Mouse (Mus musculus): ENCODE measurements around the gene Tnks1bp1. TPM values are rescaled to one million over a fixed set of nuclear protein-coding genes. Genes with fewer than 3 reads are reported as not detected.
A peak's percentile ranks its signal among the peaks of the same experiment; 100 is the strongest.

The Tnks1bp1 gene
- polyA plus RNA-seq (2012; rRNA removed) (3.9 and 4.4 TPM in 2 replicates), polyA plus RNA-seq (2014; fragmentation: Nextera tagmentation; extraction: Ambion mirVana) (0.75 and 1.0 TPM in 2 replicates)

DNA sequence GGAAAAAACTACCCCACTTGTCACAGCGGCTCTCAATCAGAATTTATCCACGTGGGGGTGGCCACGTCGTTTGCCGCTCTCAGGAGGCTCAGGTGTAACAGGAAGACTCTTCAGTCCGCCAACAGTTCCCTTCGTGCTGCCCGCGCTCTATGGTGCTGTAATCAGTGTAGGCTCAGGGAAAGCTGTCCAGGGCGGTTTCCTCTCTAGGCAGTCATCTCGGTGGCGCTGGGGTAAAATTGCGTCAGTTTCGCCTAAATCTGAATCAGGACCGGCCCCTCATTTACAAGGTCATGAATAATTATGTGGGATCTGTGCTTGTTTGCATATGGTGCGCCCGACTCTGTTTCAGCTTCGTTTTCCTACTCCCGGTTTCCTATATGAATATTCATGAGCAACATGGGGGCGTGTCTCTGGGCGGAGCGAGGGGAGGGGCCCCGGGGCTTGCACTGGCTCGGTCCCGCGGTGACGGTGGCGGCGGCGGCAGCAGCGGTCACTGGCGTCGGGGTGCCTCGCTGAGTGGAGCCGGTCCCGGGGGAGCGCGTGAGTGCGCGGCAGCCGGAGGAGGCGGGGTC, at the start of gene Tnks1bp1:
Tnks1bp1 (plus strand) TSS at position 427 of the 572 bp plus-strand sequence.
- Histone ChIP-seq H3K9me3 (ENCODE audit: control insufficient read depth, low read length) (no peaks in the 10 kb centered on the region), H3K4me2 (ENCODE audit: low read depth) (peak within 1 kb of the TSS; percentile 74), H3K36me3 (replicated peaks; ENCODE audit: control insufficient read depth, insufficient read depth, low read depth) (peaks cover 43% of the 10 kb centered on the region), H3K27me3 (ENCODE audit: control insufficient read depth, insufficient read depth, low read length) (peaks cover 13% of the 10 kb centered on the region; the same call in 1 of the 2 replicates), H3K9ac (replicated peaks) (peak within 1 kb of the TSS; percentile 14), H3K4me1 (replicated peaks; ENCODE audit: control insufficient read depth in 2 of 2, insufficient read depth in 2 of 2, low read length in 1 of 2) (peaks cover 0 to 9% of the 10 kb centered on the region in 2 experiments; a peak in 2 of 4 replicates), H3K4me3 (ENCODE audit: insufficient read depth in 1 of 2, low read depth in 2 of 2, low read length in 2 of 2) (peak within 1 kb of the TSS; percentile 56 to 69), H3K27ac (no peak within 1 kb of the TSS)
- WGBS (ENCODE audit: insufficient replicate concordance): under 1% methylated on average over 42 of the region's 42 CpGs
- TF ChIP-seq EP300 (IDR thresholded peaks at IDR 0.05; ENCODE audit: low read depth) (0 out of 2 replicates have a peak, but pooled peaks have one; percentile 26), CTCF (IDR thresholded peaks at IDR 0.05; ENCODE audit: low read depth) (no peak)
- ATAC-seq (ENCODE audit: insufficient read depth) (peak; percentile 86), DNase-seq (ENCODE audit: low read depth in 3 of 3, low spot score in 3 of 3) (peak; percentile 77 to 84 (median 79))

DNA sequence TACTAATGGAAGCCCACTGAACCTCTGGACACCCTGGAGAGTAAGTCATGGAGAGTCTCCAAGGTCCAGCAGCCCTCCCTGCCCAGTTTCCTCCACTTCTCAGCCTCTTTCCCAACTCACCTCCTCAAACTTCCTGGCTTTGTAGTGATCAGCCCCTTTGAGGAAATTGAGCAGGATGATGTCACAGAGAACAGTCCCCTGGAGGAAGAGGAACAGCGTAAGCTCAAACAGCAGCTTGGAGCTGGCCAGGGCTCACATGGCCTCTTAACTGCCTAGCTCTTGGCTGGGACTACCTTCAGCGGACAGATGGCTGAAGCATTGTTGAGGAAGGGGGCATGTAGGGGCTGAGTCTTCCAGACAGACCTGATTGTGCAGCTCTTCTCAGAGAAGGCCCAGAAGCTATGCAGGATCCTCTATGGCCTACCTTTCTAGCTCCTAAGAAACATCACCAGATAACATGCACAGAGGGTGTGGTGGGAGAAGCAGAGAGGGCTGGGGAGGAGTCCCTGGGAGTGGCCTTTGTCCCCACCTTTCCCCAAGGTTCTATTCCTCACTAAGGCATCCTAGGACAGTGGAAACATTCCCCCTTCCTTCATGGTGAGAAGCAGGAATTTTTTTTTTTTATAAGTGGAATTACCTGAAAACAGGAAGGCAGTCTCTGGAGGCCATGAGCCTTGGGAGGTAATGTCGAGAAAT, 48.2 kb upstream of the Tnks1bp1 start:
- no peaks in the 10 kb centered on the region for H3K9me3 ChIP-seq (ENCODE audit: control insufficient read depth, low read length)
- H3K27ac ChIP-seq: no peak overlapping the region
- DNase-seq (ENCODE audit: low read depth in 3 of 3, low spot score in 3 of 3) (no peak), ATAC-seq (ENCODE audit: insufficient read depth) (peak; percentile 69; the same call in 1 of the 2 replicates)
- no peak overlapping the region for H3K4me3 ChIP-seq (ENCODE audit: insufficient read depth in 1 of 2, low read depth in 2 of 2, low read length in 2 of 2)
- H3K27me3 ChIP-seq (ENCODE audit: control insufficient read depth, insufficient read depth, low read length): no peaks in the 10 kb centered on the region
- TF ChIP-seq CTCF (IDR thresholded peaks at IDR 0.05; ENCODE audit: low read depth) (no peak), EP300 (IDR thresholded peaks at IDR 0.05; ENCODE audit: low read depth) (no peak)
- WGBS (ENCODE audit: insufficient replicate concordance): 63% methylated on average over 3 of the region's 3 CpGs
- no peaks in the 10 kb centered on the region for H3K36me3 ChIP-seq (replicated peaks; ENCODE audit: control insufficient read depth, insufficient read depth, low read depth)
- peaks cover 26 to 33% of the 10 kb centered on the region in 2 experiments for H3K4me1 ChIP-seq (replicated peaks; ENCODE audit: control insufficient read depth in 2 of 2, insufficient read depth in 2 of 2, low read length in 1 of 2)
- H3K9ac ChIP-seq (replicated peaks): no peak overlapping the region
- peak overlapping the region; percentile 23 for H3K4me2 ChIP-seq (ENCODE audit: low read depth)

DNA sequence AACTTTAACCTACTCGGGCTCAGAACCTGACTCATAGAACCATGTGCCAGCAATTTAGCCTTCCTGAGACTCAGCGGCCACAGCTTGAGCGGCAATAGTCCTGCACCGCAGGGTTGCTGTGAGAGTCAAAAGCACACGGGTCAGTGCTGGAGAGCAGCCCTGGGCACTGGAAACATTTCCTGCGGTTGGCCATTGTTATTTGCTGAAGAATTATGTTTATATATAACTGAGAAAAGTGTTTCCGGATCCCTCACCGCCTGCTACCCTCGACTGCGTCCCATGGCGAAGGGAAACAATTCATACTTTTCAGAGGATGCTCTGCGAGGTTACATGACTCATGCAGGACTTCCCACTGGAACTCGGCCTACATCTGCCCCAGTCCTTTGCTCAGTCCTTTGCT, 46.3 kb upstream of the Tnks1bp1 start:
- H3K27ac ChIP-seq: no peak overlapping the region

DNA sequence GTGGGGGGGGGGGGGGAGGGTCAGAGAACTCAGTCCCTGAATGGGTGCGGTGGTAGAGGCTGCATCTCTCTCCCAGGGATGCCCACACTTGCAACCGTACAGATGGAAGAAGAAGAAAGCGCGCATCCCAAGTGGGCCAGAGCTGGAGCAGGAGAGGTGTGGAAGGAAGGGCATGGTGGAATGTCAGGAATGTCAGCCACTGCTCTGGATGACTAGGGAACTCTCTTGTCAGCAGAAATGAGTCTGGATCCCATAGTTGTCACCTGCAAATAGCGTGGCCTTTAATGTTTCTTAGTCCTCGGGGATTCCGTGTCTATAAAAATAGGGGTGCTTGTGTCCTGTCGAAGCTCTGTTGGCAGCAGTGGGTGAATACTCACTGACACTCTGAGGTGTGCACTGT, 45.2 kb upstream of the Tnks1bp1 start:
- no peaks in the 10 kb centered on the region for H3K27me3 ChIP-seq (ENCODE audit: control insufficient read depth, insufficient read depth, low read length)
- WGBS (ENCODE audit: insufficient replicate concordance): 85% methylated on average over 8 of the region's 8 CpGs

More for the DNA sequence above, 46.3 kb upstream of the Tnks1bp1 start:
- H3K36me3 ChIP-seq (replicated peaks; ENCODE audit: control insufficient read depth, insufficient read depth, low read depth): no peaks in the 10 kb centered on the region
- no peaks in the 10 kb centered on the region for H3K9me3 ChIP-seq (ENCODE audit: control insufficient read depth, low read length)
- DNase-seq (ENCODE audit: low read depth in 3 of 3, low spot score in 3 of 3) (no peak), ATAC-seq (ENCODE audit: insufficient read depth) (no peak)
- H3K9ac ChIP-seq (replicated peaks): no peak overlapping the region
- no peak overlapping the region for H3K4me2 ChIP-seq (ENCODE audit: low read depth)
- WGBS (ENCODE audit: insufficient replicate concordance): 63% methylated on average over 13 of the region's 13 CpGs
- no peak for TF ChIP-seq EP300 (IDR thresholded peaks at IDR 0.05; ENCODE audit: low read depth)
- no peak for TF ChIP-seq CTCF (IDR thresholded peaks at IDR 0.05; ENCODE audit: low read depth)
- peaks cover 22 to 26% of the 10 kb centered on the region in 2 experiments for H3K4me1 ChIP-seq (replicated peaks; ENCODE audit: control insufficient read depth in 2 of 2, insufficient read depth in 2 of 2, low read length in 1 of 2)
- H3K27me3 ChIP-seq (ENCODE audit: control insufficient read depth, insufficient read depth, low read length): no peaks in the 10 kb centered on the region
- no peak overlapping the region for H3K4me3 ChIP-seq (ENCODE audit: insufficient read depth in 1 of 2, low read depth in 2 of 2, low read length in 2 of 2)

DNA sequence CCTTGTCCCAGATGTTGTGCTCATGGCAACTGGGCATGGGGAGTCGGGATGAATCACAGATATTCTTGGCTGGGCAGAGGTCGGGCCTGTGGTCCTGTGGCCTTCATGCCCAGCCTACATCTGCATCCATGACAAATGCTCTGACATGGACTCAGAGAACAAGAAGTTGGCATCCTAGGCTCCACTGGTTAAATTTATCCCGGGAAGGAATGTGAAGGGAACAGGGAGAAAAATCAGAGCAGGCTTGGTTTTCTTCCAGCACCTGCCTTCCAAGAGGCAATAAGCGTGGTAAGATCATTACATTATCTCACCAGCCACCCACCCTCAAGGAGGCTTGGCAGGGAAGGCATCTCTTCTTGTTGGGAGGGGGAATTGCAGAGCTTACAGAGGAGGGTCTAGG, 43.5 kb upstream of the Tnks1bp1 start:
- no peaks in the 10 kb centered on the region for H3K9me3 ChIP-seq (ENCODE audit: control insufficient read depth, low read length)
- 58% methylated on average over 4 of the region's 4 CpGs for WGBS (ENCODE audit: insufficient replicate concordance)
- H3K4me3 ChIP-seq (ENCODE audit: insufficient read depth in 1 of 2, low read depth in 2 of 2, low read length in 2 of 2): no peak overlapping the region
- TF ChIP-seq EP300 (IDR thresholded peaks at IDR 0.05; ENCODE audit: low read depth) (no peak), CTCF (IDR thresholded peaks at IDR 0.05; ENCODE audit: low read depth) (no peak)
- no peak overlapping the region for H3K4me2 ChIP-seq (ENCODE audit: low read depth)
- no peak overlapping the region for H3K9ac ChIP-seq (replicated peaks)
- no peak overlapping the region for H3K27ac ChIP-seq
- no peaks in the 10 kb centered on the region for H3K27me3 ChIP-seq (ENCODE audit: control insufficient read depth, insufficient read depth, low read length)
- ATAC-seq (ENCODE audit: insufficient read depth) (no peak), DNase-seq (ENCODE audit: low read depth in 3 of 3, low spot score in 3 of 3) (no peak)
- H3K4me1 ChIP-seq (replicated peaks; ENCODE audit: control insufficient read depth in 2 of 2, insufficient read depth in 2 of 2, low read length in 1 of 2): peaks cover 17 to 19% of the 10 kb centered on the region in 2 experiments
- no peaks in the 10 kb centered on the region for H3K36me3 ChIP-seq (replicated peaks; ENCODE audit: control insufficient read depth, insufficient read depth, low read depth)

More for the DNA sequence above, 45.2 kb upstream of the Tnks1bp1 start:
- H3K27ac ChIP-seq: no peak overlapping the region
- H3K9me3 ChIP-seq (ENCODE audit: control insufficient read depth, low read length): no peaks in the 10 kb centered on the region
- TF ChIP-seq CTCF (IDR thresholded peaks at IDR 0.05; ENCODE audit: low read depth) (no peak), EP300 (IDR thresholded peaks at IDR 0.05; ENCODE audit: low read depth) (no peak)
- H3K36me3 ChIP-seq (replicated peaks; ENCODE audit: control insufficient read depth, insufficient read depth, low read depth): no peaks in the 10 kb centered on the region
- no peak overlapping the region for H3K4me3 ChIP-seq (ENCODE audit: insufficient read depth in 1 of 2, low read depth in 2 of 2, low read length in 2 of 2)
- H3K4me1 ChIP-seq (replicated peaks; ENCODE audit: control insufficient read depth in 2 of 2, insufficient read depth in 2 of 2, low read length in 1 of 2): peaks cover 19 to 21% of the 10 kb centered on the region in 2 experiments
- no peak overlapping the region for H3K4me2 ChIP-seq (ENCODE audit: low read depth)
- DNase-seq (ENCODE audit: low read depth in 3 of 3, low spot score in 3 of 3) (no peak), ATAC-seq (ENCODE audit: insufficient read depth) (no peak)
- no peak overlapping the region for H3K9ac ChIP-seq (replicated peaks)
